Mouse (Mus musculus) naive thymus-derived CD4-positive, alpha-beta T cell, adult 2 months (primary cell): ENCODE results near the gene Capn11.

ENCODE experiments used
- DNase-seq: peaks from one replicate; pipeline ENCODE4 v3.0.0-alpha.2; 2011; ENCODE audit warnings: low read depth

Capn11 gene

DNA sequence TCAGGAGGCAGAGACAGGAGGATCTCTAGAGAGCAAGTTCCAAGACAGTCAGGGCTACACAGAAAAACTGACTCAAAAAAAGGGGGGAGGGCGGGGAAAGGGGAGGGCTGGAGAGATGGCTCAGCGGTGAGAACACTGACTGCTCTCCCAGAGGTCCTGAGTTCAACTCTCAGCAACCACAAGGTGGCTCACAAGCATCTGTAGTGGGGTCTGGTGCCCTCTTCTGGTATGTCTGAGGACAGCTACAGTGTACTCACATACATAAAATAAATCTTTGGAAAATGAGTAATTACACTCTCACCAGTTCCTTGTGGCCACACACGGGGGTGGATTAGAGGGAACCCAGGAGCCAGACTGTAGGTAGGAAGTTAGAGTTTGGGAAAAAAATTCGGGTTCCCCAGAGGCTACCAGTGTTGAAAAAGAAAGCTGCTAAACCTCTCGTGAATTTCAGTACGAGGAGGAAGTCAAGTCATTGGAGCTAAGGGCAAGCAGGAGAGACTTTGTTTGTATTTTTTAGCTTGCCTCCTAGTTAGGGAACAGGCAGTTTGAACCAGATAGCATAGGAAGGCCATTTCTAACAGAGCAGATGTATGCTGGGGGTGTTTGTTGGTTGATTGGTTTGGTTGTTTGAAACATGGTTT lies 76.3 kb downstream of the Capn11 start:
- peak; percentile 66 for DNase-seq

GRCm38 (mm10) chr17:45582188-45582587 lies 76.9 kb downstream of the Capn11 start:
- DNase-seq, result no peak

GRCm38 (mm10) chr17:45581567-45581983 lies 77.5 kb downstream of the Capn11 start:
- peak; percentile 93 for DNase-seq

DNA sequence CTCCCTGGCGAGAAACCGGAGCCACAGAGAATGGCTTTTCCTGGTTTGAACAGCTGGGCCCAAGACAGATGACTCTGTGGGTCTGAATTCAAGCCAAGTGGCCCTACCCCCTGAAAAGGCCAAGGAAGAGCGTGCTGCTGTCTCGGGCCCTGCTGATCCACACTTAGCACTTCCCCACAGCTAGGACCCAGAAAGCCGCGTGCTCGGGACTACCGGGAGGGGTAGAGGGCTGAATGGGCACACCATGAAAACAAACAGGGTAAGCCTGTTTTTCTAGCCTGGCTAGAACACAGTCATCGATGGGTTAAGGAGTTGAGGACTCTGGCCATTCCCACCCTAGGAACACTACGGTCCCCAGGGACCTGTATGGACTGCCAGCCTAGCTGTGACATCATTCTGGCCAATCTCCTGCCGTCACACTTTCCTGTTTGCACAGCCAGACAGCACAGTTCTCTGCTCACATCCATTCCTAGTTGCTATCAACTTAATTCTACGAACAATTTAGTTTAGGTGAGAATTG lies 78.1 kb downstream of the Capn11 start:
- no peak for DNase-seq
